Mouse (Mus musculus) stomach, postnatal 0 days (tissue): ENCODE results near the gene Dgki. TPM values are rescaled to one million over a fixed set of nuclear protein-coding genes. Genes with fewer than 3 reads are reported as not detected.

Experiments
- ATAC-seq: fragments of 200-750 bp; cut with Nextera tagmentation; 2 replicates; pipeline ENCODE4 v1.8.0; 2017; ENCODE audit not compliant: low FRiP score, low TSS enrichment
- DNase-seq: peaks from one replicate; pipeline ENCODE4 v3.0.0-alpha.2; 2016; ENCODE audit warnings: low spot score
- H3K27ac ChIP-seq: fragments of 300-500 bp; sonication (generic); replicated peaks from 2 replicates; pipeline ENCODE4 v1.5.1; 2014; ENCODE audit warnings: mild to moderate bottlenecking, control low read depth
- H3K27me3 ChIP-seq: fragments of 300-500 bp; sonication (generic); 2 replicates; pipeline ENCODE4 v1.6.1; 2014; ENCODE audit warnings: low read length; ENCODE audit not compliant: control insufficient read depth, insufficient read depth
- H3K36me3 ChIP-seq: fragments of 300-500 bp; sonication (generic); 2 replicates; pipeline ENCODE4 v1.6.1; 2014; ENCODE audit warnings: low read length, mixed read lengths; ENCODE audit not compliant: control insufficient read depth, insufficient read depth
- H3K4me1 ChIP-seq: fragments of 300-500 bp; sonication (generic); replicated peaks from 2 replicates; pipeline ENCODE4 v1.6.1; 2014; ENCODE audit warnings: antibody characterized with exemption; ENCODE audit not compliant: control insufficient read depth, insufficient read depth
- H3K4me2 ChIP-seq: fragments of 300-500 bp; sonication (generic); replicated peaks from 2 replicates; pipeline ENCODE4 v1.6.1; 2014; ENCODE audit warnings: low read depth, mild to moderate bottlenecking, control low read depth, moderate library complexity
- H3K4me3 ChIP-seq: fragments of 300-500 bp; sonication (generic); 2 replicates; pipeline ENCODE4 v1.5.1; 2014; ENCODE audit warnings: low read depth, low read length, control low read depth
- H3K9ac ChIP-seq: fragments of 300-500 bp; sonication (generic); 2 replicates; pipeline ENCODE4 v1.6.1; 2014; ENCODE audit warnings: mild to moderate bottlenecking, low read length, control low read depth, mixed read lengths
- H3K9me3 ChIP-seq: fragments of 300-500 bp; sonication (generic); 2 replicates; pipeline ENCODE4 v1.6.1; 2016; ENCODE audit warnings: low read length; ENCODE audit not compliant: control insufficient read depth
- CTCF ChIP-seq: IDR thresholded peaks from 2 replicates; pipeline ENCODE4 v1.5.1; 2016; ENCODE audit warnings: antibody characterized with exemption, low read depth, mild to moderate bottlenecking, moderate library complexity
- EP300 ChIP-seq: optimal IDR thresholded peaks from 2 replicates; pipeline ENCODE3; 2016; ENCODE audit warnings: antibody characterized with exemption
- WGBS: fragments of 180-500 bp; shearing (Covaris S2); extraction: QIAGEN DNeasy Blood & Tissue Kit; methylation state at CpG from one replicate; pipeline ENCODE4 v1.1.7; 2014; 5-methylcytosine and 5-hydroxymethylcytosine counted together
- polyA plus RNA-seq: library from polyadenylated mRNA; unstranded; fragments of >200 nt; fragmentation: Nextera tagmentation; extraction: Ambion mirVana; gene quantifications from 2 replicates; pipeline ENCODE4 v1.2.1, GENCODE M21; 2015

The Dgki gene
- polyA plus RNA-seq, 1 experiment from 2014 or later: 0.39 TPM

GRCm38 (mm10) chr6:36816666-36817065 lies 483.3 kb downstream of the Dgki start:
- Histone ChIP-seq H3K36me3 (no peaks in the 10 kb centered on the region), H3K4me3 (no peak overlapping the region), H3K4me2 (no peak overlapping the region), H3K4me1 (no peaks in the 10 kb centered on the region; the same call in 1 of the 2 replicates), H3K27me3 (no peaks in the 10 kb centered on the region), H3K9ac (no peak overlapping the region), H3K9me3 (no peaks in the 10 kb centered on the region), H3K27ac (no peak overlapping the region)
- DNase-seq (no peak), ATAC-seq (no peak)
- WGBS: 82% methylated on average over 3 of the region's 3 CpGs
- TF ChIP-seq CTCF: no peak
- TF ChIP-seq EP300: no peak

- Histone ChIP-seq H3K4me3 (no peak overlapping the region), H3K9me3 (no peaks in the 10 kb centered on the region), H3K9ac (no peak overlapping the region), H3K27ac (no peak overlapping the region), H3K27me3 (no peaks in the 10 kb centered on the region), H3K4me1 (no peaks in the 10 kb centered on the region; the same call in 1 of the 2 replicates), H3K36me3 (no peaks in the 10 kb centered on the region), H3K4me2 (no peak overlapping the region)
- 63% methylated on average over 2 of the region's 2 CpGs for WGBS
- DNase-seq (no peak), ATAC-seq (no peak)
- TF ChIP-seq CTCF: no peak
- no peak for TF ChIP-seq EP300
Observed at GRCm38 (mm10) chr6:36815992-36816391, 484.0 kb downstream of the Dgki start.

GRCm38 (mm10) chr6:36812666-36813515 lies 487.1 kb downstream of the Dgki start:
- Histone ChIP-seq H3K4me1 (no peaks in the 10 kb centered on the region; the same call in 1 of the 2 replicates), H3K9me3 (no peaks in the 10 kb centered on the region), H3K9ac (no peak overlapping the region), H3K4me2 (no peak overlapping the region), H3K36me3 (no peaks in the 10 kb centered on the region), H3K27me3 (no peaks in the 10 kb centered on the region), H3K27ac (no peak overlapping the region), H3K4me3 (no peak overlapping the region)
- ATAC-seq (no peak), DNase-seq (no peak)
- TF ChIP-seq EP300 (no peak), CTCF (peak; percentile 28; the same call in 1 of the 2 replicates)
- WGBS: 54% methylated on average over 7 of the region's 7 CpGs

- peak overlapping the region; percentile 57; the same call in 1 of the 2 replicates for H3K9ac ChIP-seq
- peak overlapping the region; percentile 84; the same call in 1 of the 2 replicates for H3K27ac ChIP-seq
- no peak for TF ChIP-seq EP300
- TF ChIP-seq CTCF: no peak
- H3K36me3 ChIP-seq: no peaks in the 10 kb centered on the region
- peak overlapping the region; percentile 69 for H3K4me2 ChIP-seq
- peak overlapping the region; percentile 54; the same call in 1 of the 2 replicates for H3K4me3 ChIP-seq
- no peaks in the 10 kb centered on the region for H3K9me3 ChIP-seq
- no peaks in the 10 kb centered on the region for H3K27me3 ChIP-seq
- DNase-seq: no peak
- no peak; the same call in 1 of the 2 replicates for ATAC-seq
- H3K4me1 ChIP-seq: no peaks in the 10 kb centered on the region; the same call in 1 of the 2 replicates
- 31% methylated on average over 5 of the region's 5 CpGs for WGBS
Observed at GRCm38 (mm10) chr6:36810448-36810847, 489.5 kb downstream of the Dgki start.

- peak within 1 kb of the TSS; percentile 54 for H3K4me3 ChIP-seq
- H3K4me2 ChIP-seq: peak within 1 kb of the TSS; percentile 69
- H3K4me1 ChIP-seq: no peaks in the 10 kb centered on the region; the same call in 1 of the 2 replicates
- H3K27ac ChIP-seq: peak within 1 kb of the TSS; percentile 84
- WGBS: under 1% methylated on average over 15 of the region's 15 CpGs
- DNase-seq (peak; percentile 31), ATAC-seq (peak; percentile 73)
- no peaks in the 10 kb centered on the region for H3K9me3 ChIP-seq
- H3K27me3 ChIP-seq: no peaks in the 10 kb centered on the region
- TF ChIP-seq EP300 (no peak), CTCF (no peak; the same call in 1 of the 2 replicates)
- peak within 1 kb of the TSS; percentile 57 for H3K9ac ChIP-seq
- no peaks in the 10 kb centered on the region for H3K36me3 ChIP-seq
Observed at GRCm38 (mm10) chr6:36809747-36810285, 490.2 kb downstream of the Dgki start, which contains the start of gene Ptn. Gene Ptn, minus strand, starts transcription at chr6:36810220.

GRCm38 (mm10) chr6:36809311-36809726 lies 490.7 kb downstream of the Dgki start:
- peak; percentile 39 for DNase-seq
- 9% methylated on average over 7 of the region's 7 CpGs for WGBS
- H3K4me3 ChIP-seq: peak overlapping the region; percentile 54
- no peaks in the 10 kb centered on the region for H3K9me3 ChIP-seq
- H3K4me2 ChIP-seq: peak overlapping the region; percentile 69
- no peaks in the 10 kb centered on the region; the same call in 1 of the 2 replicates for H3K4me1 ChIP-seq
- TF ChIP-seq CTCF: 0 out of 2 replicates have a peak, but pooled peaks have one; percentile 1
- TF ChIP-seq EP300: no peak
- no peaks in the 10 kb centered on the region for H3K27me3 ChIP-seq
- ATAC-seq: peak; percentile 59; the same call in 1 of the 2 replicates
- H3K36me3 ChIP-seq: no peaks in the 10 kb centered on the region
- peak overlapping the region; percentile 84 for H3K27ac ChIP-seq
- peak overlapping the region; percentile 57 for H3K9ac ChIP-seq
